Mouse (Mus musculus) bone marrow, adult 2 months (tissue): Measurements from ENCODE around the gene Smok2b. TPM values are rescaled to one million over a fixed set of nuclear protein-coding genes. Genes with fewer than 3 reads are reported as not detected.

Experiments used
- polyA plus RNA-seq: library from polyadenylated mRNA; stranded (reverse); fragments of >200 nt; gene quantifications from 2 replicates; pipeline ENCODE4 v1.2.4, GENCODE M21; 2011; ENCODE audit warnings: low replicate concordance; ENCODE audit not compliant: missing spikeins, insufficient read depth, insufficient read length

Smok2b gene
- polyA plus RNA-seq, 1 experiment = not detected

Other genes starting within 250 kb of the Smok2b start
- gene Wtap, start 236.1 kb upstream of the Smok2b start, polyA plus RNA-seq = 46.2 and 67.4 TPM in 2 replicates
- gene Sod2, start 223.4 kb upstream of the Smok2b start, polyA plus RNA-seq = 33.4 and 38.2 TPM in 2 replicates
- not detected in 2 replicates for gene Gpr31b, start 178.0 kb upstream of the Smok2b start, polyA plus RNA-seq
- gene Tcp10b, start 169.2 kb upstream of the Smok2b start, polyA plus RNA-seq = not detected in 2 replicates
- gene Unc93a, start 98.4 kb upstream of the Smok2b start, polyA plus RNA-seq = not detected in 2 replicates
- gene Smok2a, start 9.1 kb upstream of the Smok2b start, polyA plus RNA-seq = not detected in 2 replicates
- not detected in 2 replicates for gene Tcp10c, start 124.3 kb downstream of the Smok2b start, polyA plus RNA-seq